Mouse (Mus musculus) megakaryocyte, embryonic 14.5 days (primary cell): ENCODE measurements around the gene Me3.

Experiments used
- FLI1 ChIP-seq: IDR thresholded peaks from 2 replicates; pipeline ENCODE4 v1.6.1; 2012; ENCODE audit warnings: low read length, inconsistent platforms, mixed read lengths
- GATA1 ChIP-seq: IDR thresholded peaks from 3 replicates; pipeline ENCODE4 v1.6.1; 2012; ENCODE audit warnings: mixed read lengths, low read length, inconsistent platforms, borderline replicate concordance

DNA sequence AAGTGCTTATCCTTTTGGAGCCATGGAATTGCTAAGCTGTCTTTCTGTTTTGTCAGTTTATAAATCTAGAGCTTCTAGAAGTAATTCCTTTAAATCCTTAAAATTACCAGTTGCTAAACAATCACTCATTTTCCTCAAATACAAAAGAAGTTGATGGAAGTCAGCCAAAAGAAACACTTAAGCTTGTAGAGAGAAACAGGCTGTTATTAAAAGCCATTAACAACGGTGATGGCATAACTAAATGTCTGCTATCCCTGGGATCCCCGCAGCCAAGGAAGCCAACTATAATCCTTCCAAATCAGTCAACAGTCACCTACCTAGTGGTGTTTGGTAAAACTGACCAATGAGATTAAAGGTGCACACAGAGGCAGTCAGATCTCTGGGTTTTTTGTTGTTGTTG, 98.3 kb downstream of the Me3 start:
- TF ChIP-seq FLI1 (no peak), GATA1 (no peak)
